12 mouse cellular contexts compared by ENCODE assay signal in genomic region chr4:154962683-154963082, GRCm38 (mm10). TPM values are rescaled to one million over a fixed set of nuclear protein-coding genes. Genes with fewer than 3 reads are reported as not detected.
DNase-seq lines count a peak whose midpoint lies in the region; ATAC-seq and TF ChIP-seq lines count a peak whose summit lies in the region.
"Had no signal": no experiment of that assay in that cellular context is flagged by ENCODE, and none has a peak within 500 bp of the region (broad histone marks: within the 10 kb centered on the region; RNA-seq: fewer than 3 reads in every experiment).

No protein-coding gene starts in this region.

- no peak overlapping the region for H3K4me3 ChIP-seq in stomach, embryonic 14.5 days (ENCODE audit: low read depth, low read length)
- no peak overlapping the region for H3K4me3 ChIP-seq in stomach, postnatal 0 days (ENCODE audit: low read depth, low read length)
- peak overlapping the region; percentile 95 for H3K4me3 ChIP-seq in midbrain, embryonic 11.5 days (ENCODE audit: low read depth, low read length)
- no peak overlapping the region for H3K4me3 ChIP-seq in stomach, embryonic 15.5 days (replicated peaks)

- H3K9me3 ChIP-seq in stomach, embryonic 14.5 days (ENCODE audit: control insufficient read depth, low read depth, low read length), result no peaks in the 10 kb centered on the region
- H3K9me3 ChIP-seq in stomach, postnatal 0 days (ENCODE audit: control insufficient read depth, low read length), result no peaks in the 10 kb centered on the region
- H3K9me3 ChIP-seq in midbrain, embryonic 11.5 days (ENCODE audit: control insufficient read depth, low read length), result no peaks in the 10 kb centered on the region
- no peaks in the 10 kb centered on the region for H3K9me3 ChIP-seq in stomach, embryonic 15.5 days

- WGBS in stomach, embryonic 14.5 days, result 86% methylated on average over 7 of the region's 7 CpGs
- WGBS in stomach, postnatal 0 days, result 92% methylated on average over 7 of the region's 7 CpGs
- WGBS in midbrain, embryonic 11.5 days, result 41% methylated on average over 7 of the region's 7 CpGs
- 81% methylated on average over 7 of the region's 7 CpGs for WGBS in stomach, embryonic 15.5 days

- H3K4me1 ChIP-seq in stomach, embryonic 14.5 days (ENCODE audit: control insufficient read depth, insufficient read depth, low read length), result peaks cover 40% of the 10 kb centered on the region
- peaks cover 15% of the 10 kb centered on the region for H3K4me1 ChIP-seq in stomach, postnatal 0 days (replicated peaks; ENCODE audit: control insufficient read depth, insufficient read depth)
- H3K4me1 ChIP-seq in midbrain, embryonic 11.5 days (ENCODE audit: control insufficient read depth, insufficient read depth, low read length), result peaks cover 67% of the 10 kb centered on the region
- peaks cover 47% of the 10 kb centered on the region for H3K4me1 ChIP-seq in stomach, embryonic 15.5 days

- TF ChIP-seq CTCF in stomach, postnatal 0 days (IDR thresholded peaks at IDR 0.05; ENCODE audit: low read depth), result no peak

- peaks cover 40% of the 10 kb centered on the region for H3K27me3 ChIP-seq in stomach, embryonic 14.5 days (ENCODE audit: control insufficient read depth, insufficient read depth, low read length)
- H3K27me3 ChIP-seq in stomach, postnatal 0 days (ENCODE audit: control insufficient read depth, insufficient read depth, low read length), result peaks cover 9% of the 10 kb centered on the region; the same call in 1 of the 2 replicates
- H3K27me3 ChIP-seq in midbrain, embryonic 11.5 days (ENCODE audit: control insufficient read depth, insufficient read depth, low read length), result peaks cover 2% of the 10 kb centered on the region; the same call in 1 of the 2 replicates
- H3K27me3 ChIP-seq in stomach, embryonic 15.5 days (replicated peaks), result peaks cover 55% of the 10 kb centered on the region

- H3K4me2 ChIP-seq in stomach, embryonic 14.5 days (replicated peaks; ENCODE audit: low read depth, low read length), result 0 out of 2 replicates have a peak overlapping the region, but pooled peaks have one; percentile 37
- no peak overlapping the region for H3K4me2 ChIP-seq in stomach, postnatal 0 days (replicated peaks; ENCODE audit: low read depth)
- peak overlapping the region; percentile 79 for H3K4me2 ChIP-seq in midbrain, embryonic 11.5 days
- H3K4me2 ChIP-seq in stomach, embryonic 15.5 days, result peak overlapping the region; percentile 60; the same call in 1 of the 2 replicates

- H3K36me3 ChIP-seq in stomach, embryonic 14.5 days (ENCODE audit: control insufficient read depth, insufficient read depth, low read length), result peaks cover 7% of the 10 kb centered on the region
- H3K36me3 ChIP-seq in stomach, postnatal 0 days (ENCODE audit: control insufficient read depth, insufficient read depth, low read length), result no peaks in the 10 kb centered on the region; the same call in 1 of the 2 replicates
- H3K36me3 ChIP-seq in midbrain, embryonic 11.5 days (ENCODE audit: control insufficient read depth, insufficient read depth, low read length), result peaks cover 4% of the 10 kb centered on the region
- 0 out of 2 replicates have a peak, but pooled peaks cover 6% of the 10 kb centered on the region for H3K36me3 ChIP-seq in stomach, embryonic 15.5 days

- no peak for TF ChIP-seq EP300 in stomach, postnatal 0 days (optimal IDR thresholded peaks at IDR 0.05)

- DNase-seq in cerebellum, adult 9-10 months, result peak; percentile 68
- no peak for DNase-seq in cerebellum, postnatal 10 days
- DNase-seq in stomach, postnatal 0 days (ENCODE audit: low spot score), result no peak
- peak; percentile 89 for DNase-seq in midbrain, embryonic 11.5 days (ENCODE audit: low spot score, missing footprints)
- DNase-seq in layer of hippocampus, postnatal 36 days, result no peak
- no peak for DNase-seq in urinary bladder, postnatal 14 days (ENCODE audit: low spot score)
- DNase-seq: liver had no signal

- ATAC-seq in stomach, embryonic 14.5 days (ENCODE audit: insufficient number of reproducible peaks, insufficient read depth, low FRiP score, low read depth), result no peak
- no peak for ATAC-seq in stomach, postnatal 0 days (ENCODE audit: low FRiP score, low TSS enrichment)
- no peak for ATAC-seq in midbrain, embryonic 11.5 days (ENCODE audit: low FRiP score)
- ATAC-seq in stomach, embryonic 15.5 days (ENCODE audit: insufficient read depth, low FRiP score, low read depth), result no peak
- ATAC-seq: activated CD4-positive, CD25-positive, alpha-beta regulatory T cell, adult 4 months had no signal

- H3K27ac ChIP-seq in stomach, embryonic 14.5 days (ENCODE audit: low read length), result no peak overlapping the region
- H3K27ac ChIP-seq in stomach, postnatal 0 days (replicated peaks), result no peak overlapping the region
- H3K27ac ChIP-seq in midbrain, embryonic 11.5 days (ENCODE audit: low read depth, low read length), result peak overlapping the region; percentile 98
- H3K27ac ChIP-seq in stomach, embryonic 15.5 days, result no peak overlapping the region
- H3K27ac ChIP-seq: macrophage had no signal

- H3K9ac ChIP-seq in stomach, embryonic 14.5 days (replicated peaks; ENCODE audit: low read depth, low read length), result no peak overlapping the region
- H3K9ac ChIP-seq in stomach, postnatal 0 days (ENCODE audit: low read length), result no peak overlapping the region
- peak overlapping the region; percentile 98 for H3K9ac ChIP-seq in midbrain, embryonic 11.5 days (ENCODE audit: low read length)
- no peak overlapping the region for H3K9ac ChIP-seq in stomach, embryonic 15.5 days

RNA-seq across cellular contexts. Expression of gene Pank4, which starts 1.2 kb away (rescaled TPM):
- 48.3 and 50.4 TPM in 2 replicates for polyA plus RNA-seq in stomach, embryonic 14.5 days (2014; fragmentation: Nextera tagmentation; extraction: Ambion mirVana)
- polyA plus RNA-seq in stomach, postnatal 0 days (2015; fragmentation: Nextera tagmentation; extraction: Ambion mirVana), result 14.8 and 14.9 TPM in 2 replicates
- polyA plus RNA-seq in midbrain, embryonic 11.5 days (2014; fragmentation: Nextera tagmentation; extraction: Ambion mirVana), result 37.0 and 40.4 TPM in 2 replicates
- 37.6 and 37.7 TPM in 2 replicates for polyA plus RNA-seq in stomach, embryonic 15.5 days (2015; fragmentation: Nextera tagmentation; extraction: Ambion mirVana)
- 10 to 100 TPM; 40.6 to 40.8 TPM for total RNA-seq in layer of hippocampus, postnatal 36 days (2021)

RNA-seq across cellular contexts. Expression of gene Hes5, which starts 2.0 kb away (rescaled TPM):
- 0.91 and 1.1 TPM in 2 replicates for polyA plus RNA-seq in stomach, embryonic 14.5 days (2014; fragmentation: Nextera tagmentation; extraction: Ambion mirVana)
- 0.24 and 0.36 TPM in 2 replicates for polyA plus RNA-seq in stomach, postnatal 0 days (2015; fragmentation: Nextera tagmentation; extraction: Ambion mirVana)
- 456 and 535 TPM in 2 replicates for polyA plus RNA-seq in midbrain, embryonic 11.5 days (2014; fragmentation: Nextera tagmentation; extraction: Ambion mirVana)
- polyA plus RNA-seq in stomach, embryonic 15.5 days (2015; fragmentation: Nextera tagmentation; extraction: Ambion mirVana), result 2.5 and 2.6 TPM in 2 replicates
- 10 to 100 TPM; 17.6 to 28.1 TPM for total RNA-seq in layer of hippocampus, postnatal 36 days (2021)
- total RNA-seq: granulocyte monocyte progenitor cell, adult 5-6 weeks had no signal
- polyA plus RNA-seq: macrophage had no signal

RNA-seq across cellular contexts. Expression of gene Tnfrsf14, which starts 34.3 kb away (rescaled TPM):
- 1.2 and 2.9 TPM in 2 replicates for polyA plus RNA-seq in stomach, embryonic 14.5 days (2014; fragmentation: Nextera tagmentation; extraction: Ambion mirVana)
- polyA plus RNA-seq in stomach, postnatal 0 days (2015; fragmentation: Nextera tagmentation; extraction: Ambion mirVana), result 0.61 TPM in 2 replicates
- polyA plus RNA-seq in midbrain, embryonic 11.5 days (2014; fragmentation: Nextera tagmentation; extraction: Ambion mirVana), result 0.93 and 1.2 TPM in 2 replicates
- polyA plus RNA-seq in stomach, embryonic 15.5 days (2015; fragmentation: Nextera tagmentation; extraction: Ambion mirVana), result 3.8 and 8.0 TPM in 2 replicates
- total RNA-seq in layer of hippocampus, postnatal 36 days (2021), result 1 to 10 TPM in 1 of 2 experiments, under 1 TPM in 1; 0.60 to 1.1 TPM

Comparison
In these comparisons a context has a peak if more than half of its experiments do, and no peak if none do; other contexts are left out.
1. DNase-seq: peak in cerebellum, adult 9-10 months (single experiment) and midbrain, embryonic 11.5 days (single experiment); none in cerebellum, postnatal 10 days (0 of 2), stomach, postnatal 0 days (single experiment), layer of hippocampus, postnatal 36 days (0 of 2) and urinary bladder, postnatal 14 days (single experiment).
2. RNA of gene Hes5, which starts 2.0 kb away (polyA plus RNA-seq): 456 to 535 TPM in midbrain, embryonic 11.5 days; 2.5 to 2.6 TPM in stomach, embryonic 15.5 days, 0.91 to 1.1 TPM in stomach, embryonic 14.5 days and 0.24 to 0.36 TPM in stomach, postnatal 0 days; every median in the first group is over 100 times any median in the second.